Mouse (Mus musculus): ENCODE results near the gene Frmpd4. TPM values are rescaled to one million over a fixed set of nuclear protein-coding genes. Genes with fewer than 3 reads are reported as not detected.

Frmpd4 gene
- polyA plus RNA-seq, 1 experiment: 0.05 TPM

- Histone ChIP-seq H3K36me3 (ENCODE audit: control insufficient read depth, insufficient read depth) (no peaks in the 10 kb centered on the region), H3K4me3 (no peak overlapping the region), H3K79me2 (ENCODE audit: control insufficient read depth, insufficient read depth) (no peaks in the 10 kb centered on the region), H3K4me2 (ENCODE audit: low read depth) (no peak overlapping the region), H3ac (ENCODE audit: control insufficient read depth, insufficient read length) (no peak overlapping the region), H3K27me3 (ENCODE audit: control insufficient read depth, insufficient read depth, insufficient read length) (no peaks in the 10 kb centered on the region)
- TF ChIP-seq REST (IDR thresholded peaks at IDR 0.05; ENCODE audit: insufficient read depth, insufficient read length) (no peak), CEBPB (IDR thresholded peaks at IDR 0.05; ENCODE audit: insufficient read depth, poor library complexity, severe bottlenecking) (no peak), TCF12 (IDR thresholded peaks at IDR 0.05; ENCODE audit: insufficient read depth, poor library complexity, severe bottlenecking) (no peak), POLR2A (IDR thresholded peaks at IDR 0.05; ENCODE audit: insufficient read length, low read depth) (no peak), TCF3 (IDR thresholded peaks at IDR 0.05; ENCODE audit: insufficient read length, low read depth) (no peak), USF1 (IDR thresholded peaks at IDR 0.05; ENCODE audit: low read depth) (no peak), MYOG (IDR thresholded peaks at IDR 0.05; ENCODE audit: control insufficient read depth in 1 of 3, insufficient read depth in 1 of 3, insufficient read length in 2 of 3, low read depth in 2 of 3) (no peak), MAX (IDR thresholded peaks at IDR 0.05; ENCODE audit: low read depth) (no peak), SRF (IDR thresholded peaks at IDR 0.05; ENCODE audit: control insufficient read depth, insufficient read length, low read depth) (no peak), E2F4 (IDR thresholded peaks at IDR 0.05; ENCODE audit: insufficient read depth) (no peak), MYOD1 (IDR thresholded peaks at IDR 0.05; ENCODE audit: control insufficient read depth in 1 of 3, insufficient read length in 2 of 3, low read depth in 2 of 3) (no peak), POLR2AphosphoS2 (IDR thresholded peaks at IDR 0.05; ENCODE audit: insufficient read length, low read depth) (no peak)
Measured at GRCm38 (mm10) chrX:168338212-168338611, 238.8 kb downstream of the Frmpd4 start.

- no peaks in the 10 kb centered on the region for H3K36me3 ChIP-seq (ENCODE audit: control insufficient read depth, insufficient read depth)
Measured at GRCm38 (mm10) chrX:168325161-168325560, 251.9 kb downstream of the Frmpd4 start.

GRCm38 (mm10) chrX:168312158-168312557, 264.9 kb downstream of the Frmpd4 start:
- Histone ChIP-seq H3K4me2 (ENCODE audit: low read depth) (no peak overlapping the region), H3K79me2 (ENCODE audit: control insufficient read depth, insufficient read depth) (no peaks in the 10 kb centered on the region), H3K36me3 (ENCODE audit: control insufficient read depth, insufficient read depth) (no peaks in the 10 kb centered on the region), H3K4me3 (no peak overlapping the region), H3ac (ENCODE audit: control insufficient read depth, insufficient read length) (no peak overlapping the region), H3K27me3 (ENCODE audit: control insufficient read depth, insufficient read depth, insufficient read length) (no peaks in the 10 kb centered on the region)
- TF ChIP-seq MYOG (IDR thresholded peaks at IDR 0.05; ENCODE audit: control insufficient read depth in 1 of 3, insufficient read depth in 1 of 3, insufficient read length in 2 of 3, low read depth in 2 of 3) (no peak), MAX (IDR thresholded peaks at IDR 0.05; ENCODE audit: low read depth) (no peak), CEBPB (IDR thresholded peaks at IDR 0.05; ENCODE audit: insufficient read depth, poor library complexity, severe bottlenecking) (no peak), REST (IDR thresholded peaks at IDR 0.05; ENCODE audit: insufficient read depth, insufficient read length) (no peak), USF1 (IDR thresholded peaks at IDR 0.05; ENCODE audit: low read depth) (no peak), TCF3 (IDR thresholded peaks at IDR 0.05; ENCODE audit: insufficient read length, low read depth) (no peak), POLR2A (IDR thresholded peaks at IDR 0.05; ENCODE audit: insufficient read length, low read depth) (no peak), MYOD1 (IDR thresholded peaks at IDR 0.05; ENCODE audit: control insufficient read depth in 1 of 3, insufficient read length in 2 of 3, low read depth in 2 of 3) (no peak), SRF (IDR thresholded peaks at IDR 0.05; ENCODE audit: control insufficient read depth, insufficient read length, low read depth) (no peak), TCF12 (IDR thresholded peaks at IDR 0.05; ENCODE audit: insufficient read depth, poor library complexity, severe bottlenecking) (no peak), E2F4 (IDR thresholded peaks at IDR 0.05; ENCODE audit: insufficient read depth) (no peak), POLR2AphosphoS2 (IDR thresholded peaks at IDR 0.05; ENCODE audit: insufficient read length, low read depth) (no peak)

More at GRCm38 (mm10) chrX:168325161-168325560, 251.9 kb downstream of the Frmpd4 start:
- H3K79me2 ChIP-seq (ENCODE audit: control insufficient read depth, insufficient read depth): no peaks in the 10 kb centered on the region
- no peak overlapping the region for H3ac ChIP-seq (ENCODE audit: control insufficient read depth, insufficient read length)
- H3K4me3 ChIP-seq: no peak overlapping the region
- H3K4me2 ChIP-seq (ENCODE audit: low read depth): no peak overlapping the region
- no peak for TF ChIP-seq TCF12 (IDR thresholded peaks at IDR 0.05; ENCODE audit: insufficient read depth, poor library complexity, severe bottlenecking)
- TF ChIP-seq MYOG (IDR thresholded peaks at IDR 0.05; ENCODE audit: control insufficient read depth in 1 of 3, insufficient read depth in 1 of 3, insufficient read length in 2 of 3, low read depth in 2 of 3): no peak
- no peak for TF ChIP-seq TCF3 (IDR thresholded peaks at IDR 0.05; ENCODE audit: insufficient read length, low read depth)
- no peak for TF ChIP-seq SRF (IDR thresholded peaks at IDR 0.05; ENCODE audit: control insufficient read depth, insufficient read length, low read depth)
- no peak for TF ChIP-seq REST (IDR thresholded peaks at IDR 0.05; ENCODE audit: insufficient read depth, insufficient read length)
- TF ChIP-seq MYOD1 (IDR thresholded peaks at IDR 0.05; ENCODE audit: control insufficient read depth in 1 of 3, insufficient read length in 2 of 3, low read depth in 2 of 3): no peak
- no peak for TF ChIP-seq POLR2AphosphoS2 (IDR thresholded peaks at IDR 0.05; ENCODE audit: insufficient read length, low read depth)
- TF ChIP-seq USF1 (IDR thresholded peaks at IDR 0.05; ENCODE audit: low read depth): no peak
- TF ChIP-seq MAX (IDR thresholded peaks at IDR 0.05; ENCODE audit: low read depth): no peak
- no peak for TF ChIP-seq E2F4 (IDR thresholded peaks at IDR 0.05; ENCODE audit: insufficient read depth)
- TF ChIP-seq POLR2A (IDR thresholded peaks at IDR 0.05; ENCODE audit: insufficient read length, low read depth): no peak
- no peak for TF ChIP-seq CEBPB (IDR thresholded peaks at IDR 0.05; ENCODE audit: insufficient read depth, poor library complexity, severe bottlenecking)
- no peaks in the 10 kb centered on the region for H3K27me3 ChIP-seq (ENCODE audit: control insufficient read depth, insufficient read depth, insufficient read length)

- Histone ChIP-seq H3K36me3 (ENCODE audit: control insufficient read depth, insufficient read depth) (no peaks in the 10 kb centered on the region), H3ac (ENCODE audit: control insufficient read depth, insufficient read length) (no peak overlapping the region), H3K27me3 (ENCODE audit: control insufficient read depth, insufficient read depth, insufficient read length) (no peaks in the 10 kb centered on the region), H3K4me3 (no peak overlapping the region), H3K79me2 (ENCODE audit: control insufficient read depth, insufficient read depth) (no peaks in the 10 kb centered on the region), H3K4me2 (ENCODE audit: low read depth) (no peak overlapping the region)
- TF ChIP-seq POLR2A (IDR thresholded peaks at IDR 0.05; ENCODE audit: insufficient read length, low read depth) (no peak), TCF3 (IDR thresholded peaks at IDR 0.05; ENCODE audit: insufficient read length, low read depth) (no peak), USF1 (IDR thresholded peaks at IDR 0.05; ENCODE audit: low read depth) (no peak), E2F4 (IDR thresholded peaks at IDR 0.05; ENCODE audit: insufficient read depth) (no peak), SRF (IDR thresholded peaks at IDR 0.05; ENCODE audit: control insufficient read depth, insufficient read length, low read depth) (no peak), MYOD1 (IDR thresholded peaks at IDR 0.05; ENCODE audit: control insufficient read depth in 1 of 3, insufficient read length in 2 of 3, low read depth in 2 of 3) (no peak), MYOG (IDR thresholded peaks at IDR 0.05; ENCODE audit: control insufficient read depth in 1 of 3, insufficient read depth in 1 of 3, insufficient read length in 2 of 3, low read depth in 2 of 3) (no peak), MAX (IDR thresholded peaks at IDR 0.05; ENCODE audit: low read depth) (no peak), CEBPB (IDR thresholded peaks at IDR 0.05; ENCODE audit: insufficient read depth, poor library complexity, severe bottlenecking) (no peak)
Measured at GRCm38 (mm10) chrX:168310143-168310542, 266.9 kb downstream of the Frmpd4 start.

Measured in myocyte (in vitro differentiated cells).